8 mouse cellular contexts compared by ENCODE assay signal in the genomic region with DNA sequence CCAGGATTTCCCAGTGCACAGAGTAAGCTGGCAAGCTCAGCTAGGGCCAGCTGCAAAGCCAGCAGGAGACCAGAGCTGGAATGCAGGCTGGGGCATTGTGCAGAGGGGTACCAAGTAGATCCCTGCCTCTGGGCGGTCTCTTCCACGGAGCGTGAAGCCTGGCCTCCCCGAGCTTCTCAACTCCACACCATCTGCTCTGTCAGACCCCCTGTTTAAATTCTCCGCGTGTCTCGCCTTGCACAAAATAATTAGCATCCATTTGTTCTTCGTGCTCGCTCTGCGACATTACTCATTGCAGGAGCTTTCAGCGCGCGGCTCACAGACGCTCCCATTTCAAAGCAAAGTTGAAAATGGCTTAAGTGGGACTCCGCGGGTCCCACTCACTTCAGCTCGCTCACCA.
DNase-seq lines count a peak whose midpoint lies in the region; ATAC-seq lines count a peak whose summit lies in the region.

No protein-coding gene starts in this region.

- H3K4me3 ChIP-seq in intestine, embryonic 14.5 days (ENCODE audit: low read depth, low read length): no peak overlapping the region
- no peak overlapping the region for H3K4me3 ChIP-seq in intestine, embryonic 16.5 days (ENCODE audit: low read length)
- peak overlapping the region; percentile 13 for H3K4me3 ChIP-seq in forebrain, embryonic 14.5 days (ENCODE audit: low read depth, low read length)
- peak overlapping the region; percentile 22 for H3K4me3 ChIP-seq in neural tube, embryonic 13.5 days

- no peak overlapping the region for H3K9ac ChIP-seq in intestine, embryonic 14.5 days (ENCODE audit: low read length)
- no peak overlapping the region for H3K9ac ChIP-seq in intestine, embryonic 16.5 days (ENCODE audit: low read depth, low read length)
- peak overlapping the region; percentile 51; the same call in 1 of the 2 replicates for H3K9ac ChIP-seq in forebrain, embryonic 14.5 days (ENCODE audit: low read length)
- peak overlapping the region; percentile 49; the same call in 1 of the 2 replicates for H3K9ac ChIP-seq in neural tube, embryonic 13.5 days

- no peak for ATAC-seq in intestine, embryonic 14.5 days (replicated peaks; ENCODE audit: low FRiP score, low TSS enrichment, low read depth)
- ATAC-seq in intestine, embryonic 16.5 days: no peak
- peak; percentile 96 for ATAC-seq in forebrain, embryonic 14.5 days
- ATAC-seq in neural tube, embryonic 13.5 days (ENCODE audit: low read depth): peak; percentile 92

- no peaks in the 10 kb centered on the region for H3K36me3 ChIP-seq in intestine, embryonic 14.5 days (ENCODE audit: control insufficient read depth, insufficient read depth, low read length)
- no peaks in the 10 kb centered on the region for H3K36me3 ChIP-seq in intestine, embryonic 16.5 days (ENCODE audit: control insufficient read depth, insufficient read depth, low read length)
- no peaks in the 10 kb centered on the region for H3K36me3 ChIP-seq in forebrain, embryonic 14.5 days (ENCODE audit: control insufficient read depth, insufficient read depth, low read length)
- no peaks in the 10 kb centered on the region for H3K36me3 ChIP-seq in neural tube, embryonic 13.5 days

- no peak overlapping the region for H3K27ac ChIP-seq in intestine, embryonic 14.5 days (ENCODE audit: low read depth)
- no peak overlapping the region for H3K27ac ChIP-seq in intestine, embryonic 16.5 days (ENCODE audit: low read length)
- peak overlapping the region; percentile 89 for H3K27ac ChIP-seq in forebrain, embryonic 14.5 days (ENCODE audit: low read depth, low read length)
- peak overlapping the region; percentile 75 for H3K27ac ChIP-seq in neural tube, embryonic 13.5 days (replicated peaks)

- H3K4me2 ChIP-seq in intestine, embryonic 14.5 days (ENCODE audit: low read length): peak overlapping the region; percentile 12; the same call in 1 of the 2 replicates
- H3K4me2 ChIP-seq in intestine, embryonic 16.5 days (ENCODE audit: low read depth, low read length): no peak overlapping the region
- H3K4me2 ChIP-seq in forebrain, embryonic 14.5 days (ENCODE audit: low read length): peak overlapping the region; percentile 44
- peak overlapping the region; percentile 50 for H3K4me2 ChIP-seq in neural tube, embryonic 13.5 days

- H3K27me3 ChIP-seq in intestine, embryonic 14.5 days (replicated peaks; ENCODE audit: control insufficient read depth, insufficient read depth, low read length): no peaks in the 10 kb centered on the region
- peaks cover 6% of the 10 kb centered on the region; the same call in 1 of the 2 replicates for H3K27me3 ChIP-seq in intestine, embryonic 16.5 days (replicated peaks; ENCODE audit: control insufficient read depth, insufficient read depth, low read length)
- H3K27me3 ChIP-seq in forebrain, embryonic 14.5 days (replicated peaks; ENCODE audit: control insufficient read depth, insufficient read depth, low read length): no peaks in the 10 kb centered on the region
- no peaks in the 10 kb centered on the region for H3K27me3 ChIP-seq in neural tube, embryonic 13.5 days

- 8% methylated on average over 17 of the region's 17 CpGs for WGBS in intestine, embryonic 14.5 days
- WGBS in intestine, embryonic 16.5 days: 9% methylated on average over 17 of the region's 17 CpGs
- under 1% methylated on average over 17 of the region's 17 CpGs for WGBS in forebrain, embryonic 14.5 days
- 2% methylated on average over 17 of the region's 17 CpGs for WGBS in neural tube, embryonic 13.5 days

- no peaks in the 10 kb centered on the region for H3K4me1 ChIP-seq in intestine, embryonic 14.5 days (replicated peaks; ENCODE audit: control insufficient read depth, insufficient read depth, low read length)
- H3K4me1 ChIP-seq in intestine, embryonic 16.5 days (ENCODE audit: control insufficient read depth, insufficient read depth, low read length): no peaks in the 10 kb centered on the region
- H3K4me1 ChIP-seq in forebrain, embryonic 14.5 days (ENCODE audit: control insufficient read depth, insufficient read depth, low read length): peaks cover 46% of the 10 kb centered on the region
- peaks cover 33% of the 10 kb centered on the region for H3K4me1 ChIP-seq in neural tube, embryonic 13.5 days (replicated peaks)

- H3K9me3 ChIP-seq in intestine, embryonic 14.5 days (ENCODE audit: control insufficient read depth, low read length): no peaks in the 10 kb centered on the region
- no peaks in the 10 kb centered on the region for H3K9me3 ChIP-seq in intestine, embryonic 16.5 days (ENCODE audit: control insufficient read depth, low read length)
- H3K9me3 ChIP-seq in forebrain, embryonic 14.5 days (replicated peaks; ENCODE audit: control insufficient read depth, low read length): no peaks in the 10 kb centered on the region
- peaks cover 3% of the 10 kb centered on the region; the same call in 1 of the 2 replicates for H3K9me3 ChIP-seq in neural tube, embryonic 13.5 days

- no peak for DNase-seq in intestine, embryonic 14.5 days (ENCODE audit: low spot score)
- DNase-seq in forebrain, embryonic 14.5 days (ENCODE audit: low spot score): peak; percentile 94
- DNase-seq in left cerebral cortex, adult 11 months (ENCODE audit: low spot score): peak; percentile 40
- no peak for DNase-seq in thymus, postnatal 14 days
- DNase-seq in ovary, postnatal 14 days (ENCODE audit: low spot score): no peak
- no peak for DNase-seq in urinary bladder, adult 2 months (ENCODE audit: low spot score)

Comparison
In these comparisons a context has a peak if more than half of its experiments do, and no peak if none do; other contexts are left out.
1. ATAC-seq: peak in forebrain, embryonic 14.5 days (single experiment) and neural tube, embryonic 13.5 days (single experiment); none in intestine, embryonic 14.5 days (single experiment) and intestine, embryonic 16.5 days (single experiment).
2. DNase-seq: peak in forebrain, embryonic 14.5 days (single experiment) and left cerebral cortex, adult 11 months (single experiment); none in intestine, embryonic 14.5 days (single experiment), thymus, postnatal 14 days (single experiment), ovary, postnatal 14 days (single experiment) and urinary bladder, adult 2 months (single experiment).
3. H3K27ac ChIP-seq: peak in forebrain, embryonic 14.5 days (single experiment) and neural tube, embryonic 13.5 days (single experiment); none in intestine, embryonic 14.5 days (single experiment) and intestine, embryonic 16.5 days (single experiment).
4. H3K4me3 ChIP-seq: peak in forebrain, embryonic 14.5 days (single experiment) and neural tube, embryonic 13.5 days (single experiment); none in intestine, embryonic 14.5 days (single experiment) and intestine, embryonic 16.5 days (single experiment).
5. H3K9ac ChIP-seq: peak in forebrain, embryonic 14.5 days (single experiment) and neural tube, embryonic 13.5 days (single experiment); none in intestine, embryonic 14.5 days (single experiment) and intestine, embryonic 16.5 days (single experiment).